Mouse (Mus musculus) embryonic fibroblast, embryonic 13.5 days (primary cell): ENCODE data around the gene Slc30a2. TPM values are rescaled to one million over a fixed set of nuclear protein-coding genes. Genes with fewer than 3 reads are reported as not detected.

Experiments used
- H3K27ac ChIP-seq: 2 replicates; pipeline ENCODE4 v1.5.1; 2012; ENCODE audit warnings: low read length, control low read depth, inconsistent platforms; ENCODE audit not compliant: insufficient read depth
- H3K4me1 ChIP-seq: 2 replicates; pipeline ENCODE4 v1.6.1; 2011; ENCODE audit warnings: low read length; ENCODE audit not compliant: control insufficient read depth, insufficient read depth
- H3K4me3 ChIP-seq: 2 replicates; pipeline ENCODE4 v1.5.1; 2011; ENCODE audit warnings: mild to moderate bottlenecking, control low read depth, low read length; ENCODE audit not compliant: insufficient read depth
- CTCF ChIP-seq: IDR thresholded peaks from 2 replicates; pipeline ENCODE4 v1.5.1; 2011; ENCODE audit warnings: mild to moderate bottlenecking, control low read depth, low read length, moderate library complexity, borderline replicate concordance; ENCODE audit not compliant: insufficient read depth
- POLR2A ChIP-seq: IDR thresholded peaks from 2 replicates; pipeline ENCODE4 v1.6.1; 2011; ENCODE audit warnings: low read depth, mild to moderate bottlenecking, control low read depth, low read length, moderate library complexity
- polyA plus RNA-seq: library from polyadenylated mRNA; stranded (reverse); fragments of >200 nt; gene quantifications from 2 replicates; pipeline ENCODE4 v1.2.4, GENCODE M21; 2011; ENCODE audit warnings: low read depth; ENCODE audit not compliant: missing spikeins, insufficient read length

Gene Slc30a2
- polyA plus RNA-seq, 1 experiment: not detected

DNA sequence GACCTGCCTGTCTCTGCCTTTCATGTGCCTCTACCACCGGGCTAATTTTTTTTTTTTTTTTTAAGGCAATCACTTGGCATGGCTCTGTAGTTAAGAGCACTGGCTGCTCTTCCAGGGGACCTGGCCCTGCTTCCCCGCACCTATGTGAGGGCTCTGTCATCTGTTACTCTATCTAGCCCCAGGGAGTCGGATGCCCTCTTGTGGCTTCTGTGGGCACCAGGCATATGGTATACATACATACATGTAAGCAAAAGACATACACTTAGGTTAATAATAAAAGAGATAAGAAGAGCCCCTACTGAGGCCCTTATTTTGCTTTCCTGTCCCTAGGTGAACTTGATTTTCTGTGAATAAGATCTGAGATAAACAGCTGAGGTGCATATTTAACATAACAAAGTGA is 1.6 kb downstream of the Slc30a2 start:
- TF ChIP-seq POLR2A (no peak), CTCF (no peak)

GRCm38 (mm10) chr4:134345802-134346201 is 2.8 kb downstream of the Slc30a2 start:
- Histone ChIP-seq H3K27ac (no peak overlapping the region), H3K4me3 (no peak overlapping the region), H3K4me1 (no peaks in the 10 kb centered on the region)
- TF ChIP-seq CTCF (no peak), POLR2A (no peak)

More for the DNA sequence above, 1.6 kb downstream of the Slc30a2 start:
- H3K27ac ChIP-seq: no peak overlapping the region
- H3K4me3 ChIP-seq: no peak overlapping the region
- H3K4me1 ChIP-seq: no peaks in the 10 kb centered on the region

DNA sequence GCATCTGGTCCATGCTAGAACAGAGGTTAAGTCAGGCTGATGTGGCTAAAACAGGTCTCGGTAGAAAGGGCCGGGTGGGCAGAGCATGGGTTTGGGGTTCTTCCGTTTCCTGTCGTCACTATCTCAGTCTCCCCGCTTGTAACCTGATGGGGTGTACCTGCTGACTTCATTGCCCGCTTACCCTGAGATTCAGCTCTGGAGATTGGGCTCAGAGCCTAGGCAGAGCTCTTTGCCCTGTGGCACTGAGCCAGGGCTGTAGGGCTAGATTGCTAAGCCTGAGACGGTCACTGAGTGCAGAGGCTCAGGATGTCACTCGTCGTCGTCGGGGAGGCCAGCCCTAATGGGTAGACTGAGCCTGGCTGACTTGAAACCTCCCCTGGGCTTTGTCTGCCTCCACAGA is 5.1 kb downstream of the Slc30a2 start:
- Histone ChIP-seq H3K4me1 (no peaks in the 10 kb centered on the region), H3K4me3 (no peak overlapping the region), H3K27ac (no peak overlapping the region)
- TF ChIP-seq CTCF (no peak), POLR2A (no peak)

DNA sequence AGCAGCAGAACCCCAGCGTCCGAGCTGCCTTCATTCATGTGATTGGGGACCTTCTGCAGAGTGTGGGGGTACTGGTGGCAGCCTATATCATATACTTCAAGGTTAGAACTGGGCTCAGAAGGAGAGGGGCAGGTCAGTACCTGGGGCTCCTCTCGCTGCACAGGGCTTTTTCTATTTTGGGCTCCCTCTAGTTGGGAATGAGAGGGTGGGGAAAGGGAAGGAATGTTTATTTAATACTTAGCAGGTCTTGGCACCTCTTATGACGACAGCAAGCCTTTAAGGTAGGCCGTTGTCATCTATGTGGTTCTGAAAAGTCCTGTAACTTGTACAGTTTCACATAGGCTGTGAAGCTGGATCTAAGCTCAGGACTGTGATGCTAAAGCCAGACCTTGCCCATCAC is 5.6 kb downstream of the Slc30a2 start:
- TF ChIP-seq CTCF (no peak), POLR2A (no peak)
- H3K4me3 ChIP-seq: no peak overlapping the region
- no peaks in the 10 kb centered on the region for H3K4me1 ChIP-seq
- H3K27ac ChIP-seq: no peak overlapping the region

- TF ChIP-seq CTCF: no peak
- no peak for TF ChIP-seq POLR2A
- Histone ChIP-seq H3K4me1 (no peaks in the 10 kb centered on the region), H3K4me3 (no peak overlapping the region), H3K27ac (no peak overlapping the region)
These were observed 6.8 kb downstream of the Slc30a2 start for GRCm38 (mm10) chr4:134349829-134350228.

- H3K4me3 ChIP-seq: no peak overlapping the region
- TF ChIP-seq POLR2A: no peak
- TF ChIP-seq CTCF: no peak
- no peak overlapping the region for H3K27ac ChIP-seq
- no peaks in the 10 kb centered on the region for H3K4me1 ChIP-seq
These were observed 7.7 kb downstream of the Slc30a2 start for GRCm38 (mm10) chr4:134350641-134351040.

- no peaks in the 10 kb centered on the region for H3K4me1 ChIP-seq
- TF ChIP-seq POLR2A (no peak), CTCF (no peak)
- H3K4me3 ChIP-seq: no peak overlapping the region
- no peak overlapping the region for H3K27ac ChIP-seq
These were observed 8.6 kb downstream of the Slc30a2 start for GRCm38 (mm10) chr4:134351329-134352260.

- Histone ChIP-seq H3K4me3 (no peak overlapping the region), H3K27ac (no peak overlapping the region), H3K4me1 (no peaks in the 10 kb centered on the region)
- TF ChIP-seq CTCF: no peak
- no peak for TF ChIP-seq POLR2A
These were observed 9.3 kb downstream of the Slc30a2 start for GRCm38 (mm10) chr4:134352261-134352707.

DNA sequence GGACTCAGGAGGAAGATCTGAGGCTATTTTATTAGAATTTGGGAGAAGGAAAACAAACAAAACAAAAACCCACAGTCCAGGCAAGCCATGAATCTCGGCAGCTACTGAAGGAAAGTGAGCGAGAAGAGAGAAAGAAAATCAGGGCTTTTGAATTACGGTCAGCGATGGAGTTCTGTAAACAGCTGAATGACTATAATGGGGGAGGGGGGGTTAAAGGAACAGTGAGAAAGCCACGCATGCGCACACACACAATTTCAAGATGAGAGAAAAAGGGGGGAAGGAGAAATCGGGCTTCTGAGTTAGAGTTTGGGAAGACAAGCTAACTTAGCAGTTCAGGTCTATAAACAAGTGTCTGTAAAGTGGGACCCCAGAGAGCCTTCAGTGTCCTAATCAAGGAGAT is 9.9 kb downstream of the Slc30a2 start:
- Histone ChIP-seq H3K4me1 (no peaks in the 10 kb centered on the region), H3K27ac (no peak overlapping the region), H3K4me3 (no peak overlapping the region)
- TF ChIP-seq CTCF: no peak
- no peak for TF ChIP-seq POLR2A

- H3K4me1 ChIP-seq: no peaks in the 10 kb centered on the region
- no peak for TF ChIP-seq POLR2A
- no peak overlapping the region for H3K4me3 ChIP-seq
- H3K27ac ChIP-seq: no peak overlapping the region
These were observed 10.8 kb downstream of the Slc30a2 start for GRCm38 (mm10) chr4:134353527-134354409.
